Mouse (Mus musculus) liver, embryonic 14.5 days (tissue): ENCODE measurements around the gene Tex2. TPM values are rescaled to one million over a fixed set of nuclear protein-coding genes. Genes with fewer than 3 reads are reported as not detected.

Experiments
- ATAC-seq: fragments of 200-750 bp; cut with Nextera tagmentation; 2 replicates; pipeline ENCODE4 v1.8.0; 2017; ENCODE audit warnings: moderate number of reproducible peaks, mild to moderate bottlenecking, moderate library complexity; ENCODE audit not compliant: insufficient read depth
- DNase-seq, 3 experiments: peaks; one replicate each; pipeline ENCODE4 v3.0.0-alpha.2; 2012 to 2013; ENCODE audit warnings: low read depth in 3 of 3, low spot score in 3 of 3
- H3K27ac ChIP-seq: fragments of 300-500 bp; sonication (generic); 2 replicates; pipeline ENCODE4 v1.5.1; 2014; ENCODE audit warnings: moderate library complexity, mild to moderate bottlenecking, control low read depth, inconsistent platforms
- H3K27me3 ChIP-seq: fragments of 300-500 bp; sonication (generic); 2 replicates; pipeline ENCODE4 v1.6.1; 2014; ENCODE audit warnings: mild to moderate bottlenecking, low read length, moderate library complexity; ENCODE audit not compliant: control insufficient read depth, insufficient read depth
- H3K36me3 ChIP-seq: fragments of 300-500 bp; sonication (generic); replicated peaks from 2 replicates; pipeline ENCODE4 v1.6.1; 2014; ENCODE audit warnings: low read depth; ENCODE audit not compliant: control insufficient read depth, insufficient read depth
- H3K4me1 ChIP-seq, 2 experiments: fragments of 200-500 bp in 1 of 2; fragments of 300-500 bp in 1 of 2; sonication (generic) in 1 of 2; replicated peaks; 2 replicates each; pipeline ENCODE4 v1.6.1; 2012 to 2014; ENCODE audit warnings: antibody characterized with exemption in 1 of 2, inconsistent platforms in 1 of 2, low read length in 1 of 2; ENCODE audit not compliant: control insufficient read depth in 2 of 2, insufficient read depth in 2 of 2
- H3K4me2 ChIP-seq: fragments of 300-500 bp; sonication (generic); 2 replicates; pipeline ENCODE4 v1.6.1; 2014; ENCODE audit warnings: low read depth, mild to moderate bottlenecking, control low read depth, moderate library complexity
- H3K4me3 ChIP-seq, 2 experiments: fragments of 200-500 bp in 1 of 2; fragments of 300-500 bp in 1 of 2; sonication (generic) in 1 of 2; 2 replicates each; pipeline ENCODE4 v1.5.1; 2012 to 2014; ENCODE audit warnings: low read depth in 2 of 2, low read length in 2 of 2, mild to moderate bottlenecking in 2 of 2, control low read depth in 1 of 2, inconsistent platforms in 1 of 2, moderate library complexity in 1 of 2; ENCODE audit not compliant: insufficient read depth in 1 of 2
- H3K9ac ChIP-seq: fragments of 300-500 bp; sonication (generic); replicated peaks from 2 replicates; pipeline ENCODE4 v1.6.1; 2014; ENCODE audit warnings: mild to moderate bottlenecking, control low read depth, moderate library complexity
- H3K9me3 ChIP-seq: fragments of 300-500 bp; sonication (generic); 2 replicates; pipeline ENCODE4 v1.6.1; 2016; ENCODE audit warnings: low read length, mixed read lengths; ENCODE audit not compliant: control insufficient read depth
- CTCF ChIP-seq: IDR thresholded peaks from 2 replicates; pipeline ENCODE4 v1.5.1; 2016; ENCODE audit warnings: antibody characterized with exemption, low read depth, control low read depth
- EP300 ChIP-seq: IDR thresholded peaks from 2 replicates; pipeline ENCODE4 v1.6.1; 2016; ENCODE audit warnings: antibody characterized with exemption, low read depth
- WGBS: fragments of 180-500 bp; shearing (Covaris S2); extraction: QIAGEN DNeasy Blood & Tissue Kit; methylation state at CpG from one replicate; pipeline ENCODE4 v1.1.7; 2014; ENCODE audit not compliant: insufficient replicate concordance; 5-methylcytosine and 5-hydroxymethylcytosine counted together
- polyA plus RNA-seq, 2 experiments: library from polyadenylated mRNA; depleted of rRNA in 1 of 2; stranded (reverse) in 1 of 2; unstranded in 1 of 2; fragments of >200 nt; fragmentation: Nextera tagmentation in 1 of 2; extraction: Ambion mirVana in 1 of 2; gene quantifications; 2 replicates each; pipeline versions ENCODE4 v1.2.1 to v1.2.3; 2012 to 2014

Gene Tex2
- polyA plus RNA-seq, 2 experiments = 5.9 to 7.9 TPM

GRCm38 (mm10) chr11:106540506-106541268 is 72.5 kb downstream of the Tex2 start:
- Histone ChIP-seq H3K27ac (no peak overlapping the region), H3K36me3 (peaks cover 4% of the 10 kb centered on the region; the same call in 1 of the 2 replicates), H3K9ac (no peak overlapping the region), H3K4me2 (no peak overlapping the region), H3K4me3 (no peak overlapping the region), H3K9me3 (no peaks in the 10 kb centered on the region), H3K4me1 (peaks cover 3 to 13% of the 10 kb centered on the region in 2 experiments; a peak in 3 of 4 replicates), H3K27me3 (no peaks in the 10 kb centered on the region)
- ATAC-seq (no peak), DNase-seq (no peak)
- 49% methylated on average over 13 of the region's 13 CpGs for WGBS
- TF ChIP-seq EP300 = no peak
- no peak for TF ChIP-seq CTCF

GRCm38 (mm10) chr11:106536253-106536912 is 76.8 kb downstream of the Tex2 start:
- no peak overlapping the region for H3K27ac ChIP-seq
- peak in 1 of 3 experiments; percentile 39 for DNase-seq
- no peak overlapping the region; the same call in 1 of the 2 replicates for H3K9ac ChIP-seq
- no peaks in the 10 kb centered on the region; the same call in none of the 2 replicates for H3K36me3 ChIP-seq
- H3K4me2 ChIP-seq = no peak overlapping the region; the same call in 1 of the 2 replicates
- ATAC-seq = peak; percentile 57
- no peak overlapping the region for H3K4me3 ChIP-seq
- H3K4me1 ChIP-seq = peaks cover 3 to 20% of the 10 kb centered on the region in 2 experiments; a peak in 3 of 4 replicates
- no peak for TF ChIP-seq CTCF
- WGBS = 28% methylated on average over 11 of the region's 11 CpGs
- no peaks in the 10 kb centered on the region for H3K9me3 ChIP-seq
- H3K27me3 ChIP-seq = no peaks in the 10 kb centered on the region

GRCm38 (mm10) chr11:106535660-106536252 is 77.5 kb downstream of the Tex2 start:
- no peak for TF ChIP-seq CTCF
- no peak for TF ChIP-seq EP300
- no peak for DNase-seq
- Histone ChIP-seq H3K4me3 (no peak overlapping the region), H3K9ac (no peak overlapping the region), H3K4me2 (no peak overlapping the region), H3K9me3 (no peaks in the 10 kb centered on the region), H3K27ac (no peak overlapping the region), H3K36me3 (no peaks in the 10 kb centered on the region; the same call in none of the 2 replicates), H3K27me3 (no peaks in the 10 kb centered on the region), H3K4me1 (peaks cover 3 to 20% of the 10 kb centered on the region in 2 experiments; a peak in 3 of 4 replicates)
- no peak for ATAC-seq
- WGBS = 55% methylated on average over 9 of the region's 9 CpGs

GRCm38 (mm10) chr11:106532248-106532790 is 80.9 kb downstream of the Tex2 start:
- H3K27me3 ChIP-seq = no peaks in the 10 kb centered on the region
- no peak overlapping the region for H3K9ac ChIP-seq
- H3K4me2 ChIP-seq = no peak overlapping the region
- H3K4me1 ChIP-seq = peaks cover 3 to 33% of the 10 kb centered on the region in 2 experiments; a peak in 3 of 4 replicates
- no peaks in the 10 kb centered on the region; the same call in none of the 2 replicates for H3K36me3 ChIP-seq
- TF ChIP-seq EP300 (no peak), CTCF (no peak)
- no peaks in the 10 kb centered on the region for H3K9me3 ChIP-seq
- 79% methylated on average over 9 of the region's 9 CpGs for WGBS
- DNase-seq (no peak), ATAC-seq (no peak)
- no peak overlapping the region for H3K27ac ChIP-seq
- no peak overlapping the region for H3K4me3 ChIP-seq
